Mouse (Mus musculus) liver, embryonic 14.5 days (tissue): Measurements from ENCODE around the gene Plekha4. TPM values are rescaled to one million over a fixed set of nuclear protein-coding genes. Genes with fewer than 3 reads are reported as not detected.

Experiments used
- ATAC-seq: fragments of 200-750 bp; cut with Nextera tagmentation; 2 replicates; pipeline ENCODE4 v1.8.0; 2017; ENCODE audit warnings: moderate number of reproducible peaks, mild to moderate bottlenecking, moderate library complexity; ENCODE audit not compliant: insufficient read depth
- DNase-seq, 3 experiments: peaks; one replicate each; pipeline ENCODE4 v3.0.0-alpha.2; 2012 to 2013; ENCODE audit warnings: low read depth in 3 of 3, low spot score in 3 of 3
- H3K27ac ChIP-seq: fragments of 300-500 bp; sonication (generic); 2 replicates; pipeline ENCODE4 v1.5.1; 2014; ENCODE audit warnings: moderate library complexity, mild to moderate bottlenecking, control low read depth, inconsistent platforms
- H3K27me3 ChIP-seq: fragments of 300-500 bp; sonication (generic); 2 replicates; pipeline ENCODE4 v1.6.1; 2014; ENCODE audit warnings: mild to moderate bottlenecking, low read length, moderate library complexity; ENCODE audit not compliant: control insufficient read depth, insufficient read depth
- H3K36me3 ChIP-seq: fragments of 300-500 bp; sonication (generic); replicated peaks from 2 replicates; pipeline ENCODE4 v1.6.1; 2014; ENCODE audit warnings: low read depth; ENCODE audit not compliant: control insufficient read depth, insufficient read depth
- H3K4me1 ChIP-seq, 2 experiments: fragments of 200-500 bp in 1 of 2; fragments of 300-500 bp in 1 of 2; sonication (generic) in 1 of 2; replicated peaks; 2 replicates each; pipeline ENCODE4 v1.6.1; 2012 to 2014; ENCODE audit warnings: antibody characterized with exemption in 1 of 2, inconsistent platforms in 1 of 2, low read length in 1 of 2; ENCODE audit not compliant: control insufficient read depth in 2 of 2, insufficient read depth in 2 of 2
- H3K4me2 ChIP-seq: fragments of 300-500 bp; sonication (generic); 2 replicates; pipeline ENCODE4 v1.6.1; 2014; ENCODE audit warnings: low read depth, mild to moderate bottlenecking, control low read depth, moderate library complexity
- H3K4me3 ChIP-seq, 2 experiments: fragments of 200-500 bp in 1 of 2; fragments of 300-500 bp in 1 of 2; sonication (generic) in 1 of 2; 2 replicates each; pipeline ENCODE4 v1.5.1; 2012 to 2014; ENCODE audit warnings: low read depth in 2 of 2, low read length in 2 of 2, mild to moderate bottlenecking in 2 of 2, control low read depth in 1 of 2, inconsistent platforms in 1 of 2, moderate library complexity in 1 of 2; ENCODE audit not compliant: insufficient read depth in 1 of 2
- H3K9ac ChIP-seq: fragments of 300-500 bp; sonication (generic); replicated peaks from 2 replicates; pipeline ENCODE4 v1.6.1; 2014; ENCODE audit warnings: mild to moderate bottlenecking, control low read depth, moderate library complexity
- H3K9me3 ChIP-seq: fragments of 300-500 bp; sonication (generic); 2 replicates; pipeline ENCODE4 v1.6.1; 2016; ENCODE audit warnings: low read length, mixed read lengths; ENCODE audit not compliant: control insufficient read depth
- CTCF ChIP-seq: IDR thresholded peaks from 2 replicates; pipeline ENCODE4 v1.5.1; 2016; ENCODE audit warnings: antibody characterized with exemption, low read depth, control low read depth
- EP300 ChIP-seq: IDR thresholded peaks from 2 replicates; pipeline ENCODE4 v1.6.1; 2016; ENCODE audit warnings: antibody characterized with exemption, low read depth
- WGBS: fragments of 180-500 bp; shearing (Covaris S2); extraction: QIAGEN DNeasy Blood & Tissue Kit; methylation state at CpG from one replicate; pipeline ENCODE4 v1.1.7; 2014; ENCODE audit not compliant: insufficient replicate concordance; 5-methylcytosine and 5-hydroxymethylcytosine counted together
- polyA plus RNA-seq, 2 experiments: library from polyadenylated mRNA; depleted of rRNA in 1 of 2; stranded (reverse) in 1 of 2; unstranded in 1 of 2; fragments of >200 nt; fragmentation: Nextera tagmentation in 1 of 2; extraction: Ambion mirVana in 1 of 2; gene quantifications; 2 replicates each; pipeline versions ENCODE4 v1.2.1 to v1.2.3; 2012 to 2014

Plekha4 gene
- polyA plus RNA-seq, 2 experiments, result 0.41 to 0.90 TPM

DNA sequence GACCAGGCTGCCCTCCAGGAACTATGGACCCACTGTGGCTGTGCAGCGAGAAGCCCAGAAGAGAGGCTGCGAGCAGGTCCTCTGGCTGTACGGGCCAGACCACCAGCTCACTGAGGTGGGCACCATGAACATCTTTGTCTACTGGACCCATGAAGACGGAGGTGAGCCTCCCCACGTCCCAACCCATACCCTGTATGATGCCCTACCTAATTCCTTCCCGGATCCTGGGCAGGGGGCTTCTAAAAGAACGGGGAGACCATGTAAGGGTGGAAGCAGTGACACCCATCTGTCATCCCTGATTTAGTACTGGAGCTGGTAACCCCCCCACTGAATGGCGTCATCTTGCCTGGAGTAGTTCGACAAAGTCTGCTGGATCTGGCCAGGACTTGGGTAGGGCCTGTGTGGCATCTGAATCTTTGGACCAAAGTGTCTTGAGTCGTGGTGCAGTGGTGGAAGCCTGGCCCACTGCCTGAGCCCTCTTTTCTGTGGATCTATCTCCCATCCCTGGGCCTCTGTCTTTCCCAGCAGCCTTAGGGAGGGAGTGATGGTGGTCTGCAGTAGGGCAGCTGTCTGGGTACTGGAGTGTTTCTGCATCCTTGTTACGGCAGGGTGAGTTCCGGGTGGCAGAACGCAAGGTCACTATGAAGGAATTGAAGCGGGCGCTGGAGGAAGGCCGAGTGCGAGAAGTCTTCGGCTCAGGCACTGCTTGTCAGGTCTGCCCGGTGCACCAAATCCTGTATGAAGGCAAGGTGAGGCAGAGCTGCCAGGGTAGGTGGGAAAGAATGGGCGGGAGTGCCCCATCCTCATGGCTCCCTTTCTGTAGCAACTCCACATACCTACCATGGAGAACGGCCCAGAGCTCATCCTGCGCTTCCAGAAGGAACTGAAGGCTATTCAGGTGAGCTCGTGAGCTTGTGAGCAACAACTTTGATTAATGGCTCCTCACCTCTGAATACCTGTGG, 61.8 kb downstream of the Plekha4 start:
- Histone ChIP-seq H3K27me3 (no peaks in the 10 kb centered on the region), H3K4me3 (no peak overlapping the region), H3K4me1 (0 out of 4 replicates have a peak, but pooled peaks cover 0 to 4% of the 10 kb centered on the region in 2 experiments), H3K9ac (no peak overlapping the region), H3K9me3 (no peaks in the 10 kb centered on the region), H3K27ac (no peak overlapping the region), H3K4me2 (no peak overlapping the region), H3K36me3 (peaks cover 4% of the 10 kb centered on the region; the same call in 1 of the 2 replicates)
- ATAC-seq, result no peak
- TF ChIP-seq CTCF (no peak), EP300 (no peak)
- WGBS, result 84% methylated on average over 23 of the region's 23 CpGs
- no peak for DNase-seq

DNA sequence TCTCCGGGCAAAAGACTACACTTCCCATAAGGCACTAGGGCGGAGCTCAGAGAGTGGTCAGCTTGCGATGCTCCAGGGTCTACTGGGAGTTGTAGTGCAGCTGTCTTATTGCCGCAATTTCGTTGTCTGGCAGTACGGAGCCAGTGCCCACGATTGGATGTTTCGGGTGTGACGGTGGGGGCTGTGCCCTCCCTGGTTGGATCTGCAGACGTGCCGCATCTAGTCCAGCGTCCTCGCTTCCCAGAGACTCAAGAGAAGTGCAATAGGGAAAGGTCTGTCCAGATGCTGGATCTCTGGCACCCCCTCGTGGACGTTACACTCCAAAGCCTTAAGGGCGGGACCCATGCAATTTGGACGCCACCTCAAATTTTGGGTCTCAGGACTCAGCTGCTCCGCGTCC, 63.0 kb downstream of the Plekha4 start:
- Histone ChIP-seq H3K36me3 (peaks cover 4% of the 10 kb centered on the region; the same call in 1 of the 2 replicates), H3K9me3 (no peaks in the 10 kb centered on the region), H3K27ac (no peak overlapping the region), H3K27me3 (no peaks in the 10 kb centered on the region), H3K4me2 (peak overlapping the region; percentile 57), H3K9ac (no peak overlapping the region), H3K4me1 (0 out of 4 replicates have a peak, but pooled peaks cover 0 to 4% of the 10 kb centered on the region in 2 experiments), H3K4me3 (peak overlapping the region; percentile 41 to 54)
- ATAC-seq, result peak; percentile 85
- peak; percentile 76 to 83 (median 79) for DNase-seq
- WGBS, result 9% methylated on average over 19 of the region's 19 CpGs
- TF ChIP-seq EP300 (no peak), CTCF (peak; percentile 96)

DNA sequence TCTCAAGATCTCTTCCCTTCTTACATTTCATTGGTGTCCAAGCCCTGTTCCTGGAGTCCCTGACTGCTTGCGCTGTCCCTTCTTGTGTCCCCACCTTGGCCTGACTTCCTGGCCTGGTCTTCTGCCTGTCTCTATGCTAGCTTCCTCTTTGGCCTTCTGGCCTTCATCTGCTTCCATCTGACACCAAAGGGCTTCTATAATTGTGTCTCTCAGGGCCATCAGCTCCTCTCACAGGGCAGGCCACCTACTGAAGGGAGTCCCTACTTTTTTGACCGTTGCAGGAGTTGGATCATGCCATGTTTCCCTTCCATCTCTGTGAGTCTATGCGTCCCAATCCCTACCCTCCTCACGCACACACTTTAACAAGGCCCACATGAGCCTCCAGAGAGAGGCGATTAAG, 63.8 kb downstream of the Plekha4 start:
- Histone ChIP-seq H3K27me3 (no peaks in the 10 kb centered on the region), H3K4me3 (no peak overlapping the region), H3K36me3 (peaks cover 4% of the 10 kb centered on the region; the same call in 1 of the 2 replicates), H3K4me1 (0 out of 4 replicates have a peak, but pooled peaks cover 0 to 4% of the 10 kb centered on the region in 2 experiments), H3K9ac (no peak overlapping the region), H3K4me2 (no peak overlapping the region), H3K9me3 (no peaks in the 10 kb centered on the region), H3K27ac (no peak overlapping the region)
- TF ChIP-seq EP300 (no peak), CTCF (no peak)
- no peak for ATAC-seq
- no peak for DNase-seq
- WGBS, result 80% methylated on average over 5 of the region's 5 CpGs

DNA sequence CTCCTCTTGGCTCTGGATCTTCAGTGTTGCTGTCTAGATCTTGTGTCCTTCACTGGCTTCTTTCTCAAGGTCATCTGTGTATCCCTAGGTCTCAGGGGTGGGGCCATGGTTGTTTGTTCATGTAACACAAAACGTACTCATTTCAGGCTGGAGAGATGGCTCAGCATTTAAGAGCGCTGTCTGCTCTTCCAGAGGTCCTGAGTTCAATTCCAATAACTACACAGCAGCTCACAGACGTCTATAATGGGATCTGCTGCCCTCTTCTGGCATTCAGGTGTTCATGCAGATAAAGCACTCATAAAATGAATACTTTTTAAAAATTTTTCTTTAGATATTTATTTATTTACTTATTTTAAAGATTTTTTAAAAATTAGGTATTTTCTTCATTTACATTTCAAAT, 64.7 kb downstream of the Plekha4 start:
- H3K36me3 ChIP-seq, result no peaks in the 10 kb centered on the region
- no peaks in the 10 kb centered on the region for H3K9me3 ChIP-seq
- DNase-seq, result no peak
- no peak overlapping the region for H3K27ac ChIP-seq
- no peak for ATAC-seq
- 47% methylated on average over 3 of the region's 3 CpGs for WGBS
- H3K4me1 ChIP-seq, result 0 out of 4 replicates have a peak, but pooled peaks cover 0 to 4% of the 10 kb centered on the region in 2 experiments
- no peaks in the 10 kb centered on the region for H3K27me3 ChIP-seq
- TF ChIP-seq EP300 (no peak), CTCF (peak; percentile 55)
- no peak overlapping the region for H3K4me2 ChIP-seq
- H3K4me3 ChIP-seq, result no peak overlapping the region
- no peak overlapping the region for H3K9ac ChIP-seq

DNA sequence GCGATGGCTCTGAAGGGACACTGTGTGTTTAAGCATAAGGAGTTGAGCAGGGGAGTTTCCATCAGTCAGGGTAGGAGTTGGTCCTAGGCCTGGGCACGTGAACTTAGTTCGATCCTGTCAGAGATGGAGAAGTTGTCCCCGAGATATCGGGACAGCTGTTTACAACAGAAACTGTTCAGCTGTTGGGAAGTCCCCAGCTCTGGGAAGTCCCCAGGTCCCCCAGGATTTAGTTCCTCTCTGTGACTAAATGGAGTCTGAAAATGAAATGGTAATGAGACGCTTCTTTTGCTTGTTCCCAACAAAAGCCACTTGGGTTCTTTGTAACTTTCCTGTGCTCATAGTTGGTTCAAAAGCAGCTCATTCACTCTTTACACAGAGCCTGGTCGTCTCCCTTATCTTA, 65.8 kb downstream of the Plekha4 start:
- Histone ChIP-seq H3K9me3 (no peaks in the 10 kb centered on the region), H3K27ac (no peak overlapping the region), H3K27me3 (no peaks in the 10 kb centered on the region), H3K4me3 (no peak overlapping the region), H3K9ac (no peak overlapping the region), H3K4me2 (no peak overlapping the region), H3K36me3 (no peaks in the 10 kb centered on the region), H3K4me1 (0 out of 4 replicates have a peak, but pooled peaks cover 0 to 4% of the 10 kb centered on the region in 2 experiments)
- 45% methylated on average over 7 of the region's 7 CpGs for WGBS
- no peak for TF ChIP-seq CTCF
- no peak for TF ChIP-seq EP300
- ATAC-seq (no peak), DNase-seq (peak in 1 of 3 experiments; percentile 22)
